Mouse (Mus musculus): ENCODE data around the gene Acin1.
A peak's percentile ranks its signal among the peaks of the same experiment; 100 is the strongest.

- peak; percentile 38 for TF ChIP-seq CTCF (IDR thresholded peaks at IDR 0.05; ENCODE audit: low read depth)
- 0 out of 2 replicates have a peak, but pooled peaks have one; percentile 42 for TF ChIP-seq EP300 (IDR thresholded peaks at IDR 0.05; ENCODE audit: low read depth)
These were observed 639 bp downstream of the Acin1 start, which contains the start of gene 1700123O20Rik for GRCm38 (mm10) chr14:54686063-54686521.

All from heart, postnatal 0 days (tissue).